Mouse (Mus musculus): ENCODE results near the gene Gart. TPM values are rescaled to one million over a fixed set of nuclear protein-coding genes. Genes with fewer than 3 reads are reported as not detected.
"Not testable (repeated sequence)": the region's sequence is repeated elsewhere in the genome, so short reads cannot be mapped to it uniquely, and the experiment has no call there.

Gart gene
- polyA plus RNA-seq, 1 experiment from 2014 or later, result 55.2 TPM

- ATAC-seq, result no peak
- Histone ChIP-seq H3K9ac (ENCODE audit: low read depth, low read length) (no peak overlapping the region), H3K27ac (ENCODE audit: low read length) (no peak overlapping the region), H3K27me3 (ENCODE audit: control insufficient read depth, insufficient read depth, low read depth, low read length) (no peaks in the 10 kb centered on the region), H3K4me1 (ENCODE audit: control insufficient read depth, insufficient read depth, low read length) (peaks cover 5% of the 10 kb centered on the region), H3K9me3 (replicated peaks; ENCODE audit: control insufficient read depth, low read length, poor library complexity, severe bottlenecking) (no peaks in the 10 kb centered on the region), H3K36me3 (ENCODE audit: control insufficient read depth, insufficient read depth, low read length) (peaks cover 60% of the 10 kb centered on the region), H3K4me3 (ENCODE audit: low read depth, low read length) (no peak overlapping the region), H3K4me2 (ENCODE audit: low read length) (no peak overlapping the region)
- WGBS, result 97% methylated on average over 9 of the region's 9 CpGs
Observed at GRCm38 (mm10) chr16:91655285-91655684, 8.5 kb upstream of the Gart start.

- no peak overlapping the region for H3K9ac ChIP-seq (ENCODE audit: low read depth, low read length)
- no peaks in the 10 kb centered on the region for H3K27me3 ChIP-seq (ENCODE audit: control insufficient read depth, insufficient read depth, low read depth, low read length)
- H3K27ac ChIP-seq (ENCODE audit: low read length), result no peak overlapping the region
- no peak for ATAC-seq
- H3K4me3 ChIP-seq (ENCODE audit: low read depth, low read length), result no peak overlapping the region
- no peak overlapping the region for H3K4me2 ChIP-seq (ENCODE audit: low read length)
- WGBS, result 92% methylated on average over 3 of the region's 3 CpGs
- H3K4me1 ChIP-seq (ENCODE audit: control insufficient read depth, insufficient read depth, low read length), result peaks cover 17% of the 10 kb centered on the region
- no peaks in the 10 kb centered on the region for H3K9me3 ChIP-seq (replicated peaks; ENCODE audit: control insufficient read depth, low read length, poor library complexity, severe bottlenecking)
- peaks cover 30% of the 10 kb centered on the region for H3K36me3 ChIP-seq (ENCODE audit: control insufficient read depth, insufficient read depth, low read length)
Observed at GRCm38 (mm10) chr16:91652191-91652590, 5.4 kb upstream of the Gart start.

- Histone ChIP-seq H3K36me3 (ENCODE audit: control insufficient read depth, insufficient read depth, low read length) (peaks cover 10% of the 10 kb centered on the region), H3K27me3 (ENCODE audit: control insufficient read depth, insufficient read depth, low read depth, low read length) (no peaks in the 10 kb centered on the region), H3K9ac (ENCODE audit: low read depth, low read length) (no peak overlapping the region), H3K4me3 (ENCODE audit: low read depth, low read length) (no peak overlapping the region), H3K27ac (ENCODE audit: low read length) (no peak overlapping the region), H3K9me3 (replicated peaks; ENCODE audit: control insufficient read depth, low read length, poor library complexity, severe bottlenecking) (no peaks in the 10 kb centered on the region), H3K4me2 (ENCODE audit: low read length) (no peak overlapping the region), H3K4me1 (ENCODE audit: control insufficient read depth, insufficient read depth, low read length) (peaks cover 22% of the 10 kb centered on the region)
- ATAC-seq, result no peak
Observed at GRCm38 (mm10) chr16:91649781-91650180, 3.0 kb upstream of the Gart start.

GRCm38 (mm10) chr16:91649246-91649645 is 2.5 kb upstream of the Gart start:
- Histone ChIP-seq H3K4me3 (ENCODE audit: low read depth, low read length) (peak overlapping the region; percentile 28), H3K9ac (ENCODE audit: low read depth, low read length) (peak overlapping the region; percentile 55), H3K27ac (ENCODE audit: low read length) (no peak overlapping the region), H3K36me3 (ENCODE audit: control insufficient read depth, insufficient read depth, low read length) (peaks cover 7% of the 10 kb centered on the region), H3K9me3 (replicated peaks; ENCODE audit: control insufficient read depth, low read length, poor library complexity, severe bottlenecking) (no peaks in the 10 kb centered on the region), H3K4me1 (ENCODE audit: control insufficient read depth, insufficient read depth, low read length) (peaks cover 22% of the 10 kb centered on the region), H3K4me2 (ENCODE audit: low read length) (peak overlapping the region; percentile 61), H3K27me3 (ENCODE audit: control insufficient read depth, insufficient read depth, low read depth, low read length) (no peaks in the 10 kb centered on the region)
- 57% methylated on average over 3 of the region's 3 CpGs for WGBS
- no peak for ATAC-seq

GRCm38 (mm10) chr16:91648220-91648550 is 1.4 kb upstream of the Gart start:
- Histone ChIP-seq H3K27me3 (ENCODE audit: control insufficient read depth, insufficient read depth, low read depth, low read length) (no peaks in the 10 kb centered on the region), H3K9me3 (replicated peaks; ENCODE audit: control insufficient read depth, low read length, poor library complexity, severe bottlenecking) (no peaks in the 10 kb centered on the region), H3K9ac (ENCODE audit: low read depth, low read length) (peak overlapping the region; percentile 86), H3K27ac (ENCODE audit: low read length) (peak overlapping the region; percentile 96), H3K4me2 (ENCODE audit: low read length) (peak overlapping the region; percentile 69), H3K4me3 (ENCODE audit: low read depth, low read length) (peak overlapping the region; percentile 86), H3K4me1 (ENCODE audit: control insufficient read depth, insufficient read depth, low read length) (peaks cover 22% of the 10 kb centered on the region), H3K36me3 (ENCODE audit: control insufficient read depth, insufficient read depth, low read length) (peaks cover 7% of the 10 kb centered on the region)
- under 1% methylated on average over 25 of the region's 25 CpGs for WGBS
- peak; percentile 63 for ATAC-seq

GRCm38 (mm10) chr16:91647461-91648219 is 888 bp upstream of the Gart start, which contains the start of gene Son:
Gene Son (plus strand): TSS chr16:91647506.
- peak within 1 kb of the TSS; percentile 96 for H3K27ac ChIP-seq (ENCODE audit: low read length)
- WGBS, result under 1% methylated on average over 67 of the region's 70 CpGs
- no peaks in the 10 kb centered on the region for H3K27me3 ChIP-seq (ENCODE audit: control insufficient read depth, insufficient read depth, low read depth, low read length)
- H3K9ac ChIP-seq (ENCODE audit: low read depth, low read length), result peak within 1 kb of the TSS; percentile 86
- H3K4me3 ChIP-seq (ENCODE audit: low read depth, low read length), result peak within 1 kb of the TSS; percentile 86
- peak; percentile 98 for ATAC-seq
- H3K4me2 ChIP-seq (ENCODE audit: low read length), result peak within 1 kb of the TSS; percentile 69
- H3K36me3 ChIP-seq (ENCODE audit: control insufficient read depth, insufficient read depth, low read length), result peaks cover 7% of the 10 kb centered on the region
- H3K9me3 ChIP-seq (replicated peaks; ENCODE audit: control insufficient read depth, low read length, poor library complexity, severe bottlenecking), result no peaks in the 10 kb centered on the region
- peaks cover 22% of the 10 kb centered on the region for H3K4me1 ChIP-seq (ENCODE audit: control insufficient read depth, insufficient read depth, low read length)

- H3K4me2 ChIP-seq (ENCODE audit: low read length), result peak overlapping the region; percentile 68
- no peaks in the 10 kb centered on the region for H3K9me3 ChIP-seq (replicated peaks; ENCODE audit: control insufficient read depth, low read length, poor library complexity, severe bottlenecking)
- no peaks in the 10 kb centered on the region for H3K27me3 ChIP-seq (ENCODE audit: control insufficient read depth, insufficient read depth, low read depth, low read length)
- peaks cover 20% of the 10 kb centered on the region for H3K4me1 ChIP-seq (ENCODE audit: control insufficient read depth, insufficient read depth, low read length)
- no peak for ATAC-seq
- WGBS, result 1% methylated on average over 11 of the region's 11 CpGs
- H3K4me3 ChIP-seq (ENCODE audit: low read depth, low read length), result peak overlapping the region; percentile 86
- H3K36me3 ChIP-seq (ENCODE audit: control insufficient read depth, insufficient read depth, low read length), result peaks cover 7% of the 10 kb centered on the region
- H3K27ac ChIP-seq (ENCODE audit: low read length), result no peak overlapping the region; the same call in 1 of the 2 replicates
- peak overlapping the region; percentile 77 for H3K9ac ChIP-seq (ENCODE audit: low read depth, low read length)
Observed at GRCm38 (mm10) chr16:91645995-91646602, 653 bp downstream of the Gart start.

- H3K4me2 ChIP-seq (ENCODE audit: low read length); H3K27me3 ChIP-seq (ENCODE audit: control insufficient read depth, insufficient read depth, low read depth, low read length); H3K4me3 ChIP-seq (ENCODE audit: low read depth, low read length); H3K36me3 ChIP-seq (ENCODE audit: control insufficient read depth, insufficient read depth, low read length); H3K27ac ChIP-seq (ENCODE audit: low read length); H3K9me3 ChIP-seq (replicated peaks; ENCODE audit: control insufficient read depth, low read length, poor library complexity, severe bottlenecking); H3K9ac ChIP-seq (ENCODE audit: low read depth, low read length); ATAC-seq: not testable (repeated sequence)
- peaks cover 17% of the 10 kb centered on the region for H3K4me1 ChIP-seq (ENCODE audit: control insufficient read depth, insufficient read depth, low read length)
- no CpG with 5 or more reads among the region's 2 CpGs for WGBS
Observed at GRCm38 (mm10) chr16:91645420-91645819, 1.3 kb downstream of the Gart start.

- Histone ChIP-seq H3K9ac (ENCODE audit: low read depth, low read length) (no peak overlapping the region), H3K9me3 (replicated peaks; ENCODE audit: control insufficient read depth, low read length, poor library complexity, severe bottlenecking) (no peaks in the 10 kb centered on the region), H3K4me1 (ENCODE audit: control insufficient read depth, insufficient read depth, low read length) (peaks cover 14% of the 10 kb centered on the region), H3K36me3 (ENCODE audit: control insufficient read depth, insufficient read depth, low read length) (peaks cover 14% of the 10 kb centered on the region), H3K4me3 (ENCODE audit: low read depth, low read length) (no peak overlapping the region), H3K27me3 (ENCODE audit: control insufficient read depth, insufficient read depth, low read depth, low read length) (no peaks in the 10 kb centered on the region), H3K27ac (ENCODE audit: low read length) (no peak overlapping the region), H3K4me2 (ENCODE audit: low read length) (no peak overlapping the region)
- ATAC-seq, result no peak
- 87% methylated on average over 2 of the region's 2 CpGs for WGBS
Observed at GRCm38 (mm10) chr16:91644901-91645300, 1.9 kb downstream of the Gart start.

Measured in midbrain, embryonic 16.5 days (tissue).